Mouse (Mus musculus): ENCODE results near the gene Galnt17. TPM values are rescaled to one million over a fixed set of nuclear protein-coding genes. Genes with fewer than 3 reads are reported as not detected.

The Galnt17 gene
- 12.4 and 13.6 TPM in 2 replicates for polyA plus RNA-seq (2021; fragmentation: Nextera tagmentation)
- long read RNA-seq, experiment 1, partial matches to known transcripts = 15 of 34 reads
- long read RNA-seq, experiment 1, other reads (novel, unspliced or antisense) = 19 of 34 reads
- long read RNA-seq, experiment 2, full-length matches to known transcripts = 9 of 40 reads
- long read RNA-seq, experiment 2, partial matches to known transcripts = 6 of 40 reads
- long read RNA-seq, experiment 2, other reads (novel, unspliced or antisense) = 25 of 40 reads

DNA sequence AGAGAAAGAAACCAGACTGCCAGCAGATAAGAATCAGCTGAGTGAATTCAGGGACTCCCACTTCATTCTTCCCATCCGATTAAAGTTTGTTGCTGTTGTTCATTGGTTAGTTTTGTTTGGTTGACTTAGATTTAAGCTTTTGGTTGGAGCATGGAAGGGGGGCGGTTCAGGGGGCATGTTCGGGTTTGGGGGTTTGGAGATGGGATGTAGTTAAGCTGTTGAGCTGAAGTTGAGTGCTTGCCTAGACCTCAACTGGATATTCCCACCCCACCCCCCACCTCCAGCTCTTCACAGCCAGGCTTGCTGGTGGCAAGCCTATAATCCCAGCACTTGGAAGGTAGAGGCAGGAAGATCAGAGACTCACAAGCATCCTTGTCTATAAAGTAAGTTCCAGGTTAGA, at the start of gene Galnt17:
Gene Galnt17 (minus strand): TSS at position 101 of the 400 bp plus-strand sequence.

